Mouse (Mus musculus) lung, adult 2 months (tissue): ENCODE data around the gene Tmem98. TPM values are rescaled to one million over a fixed set of nuclear protein-coding genes. Genes with fewer than 3 reads are reported as not detected.

Source experiments
- DNase-seq: peaks from one replicate; pipeline ENCODE4 v3.0.0; 2022
- H3K4me1 ChIP-seq: fragments of 200-500 bp; 2 replicates; pipeline ENCODE4 v1.6.1; 2011; ENCODE audit warnings: low read length; ENCODE audit not compliant: control insufficient read depth, insufficient read depth
- H3K4me3 ChIP-seq: fragments of 200-500 bp; replicated peaks from 2 replicates; pipeline ENCODE3; 2011; ENCODE audit warnings: low read depth, mild to moderate bottlenecking, control low read depth, low read length; ENCODE audit errors: extremely low read depth
- CTCF ChIP-seq: fragments of 200-500 bp; IDR thresholded peaks from 2 replicates; pipeline ENCODE4 v1.5.1; 2011; ENCODE audit warnings: mild to moderate bottlenecking, low read length, control low read depth; ENCODE audit not compliant: insufficient read depth
- POLR2A ChIP-seq: fragments of 200-500 bp; IDR thresholded peaks from 2 replicates; pipeline ENCODE4 v1.6.1; 2011; ENCODE audit warnings: low read depth, mild to moderate bottlenecking, control low read depth, low read length, borderline replicate concordance; ENCODE audit errors: extremely low read depth
- WGBS: fragments of 180-500 bp; shearing (Covaris S2); methylation state at CpG from one replicate; pipeline ENCODE4 v1.1.7; 2018; 5-methylcytosine and 5-hydroxymethylcytosine counted together
- polyA plus RNA-seq: library from polyadenylated mRNA; depleted of rRNA; stranded (reverse); fragments of >200 nt; gene quantifications from 2 replicates; pipeline ENCODE4 v1.2.3, GENCODE M21; 2012; rRNA removed

The Tmem98 gene
- 62.4 and 74.1 TPM in 2 replicates for polyA plus RNA-seq

DNA sequence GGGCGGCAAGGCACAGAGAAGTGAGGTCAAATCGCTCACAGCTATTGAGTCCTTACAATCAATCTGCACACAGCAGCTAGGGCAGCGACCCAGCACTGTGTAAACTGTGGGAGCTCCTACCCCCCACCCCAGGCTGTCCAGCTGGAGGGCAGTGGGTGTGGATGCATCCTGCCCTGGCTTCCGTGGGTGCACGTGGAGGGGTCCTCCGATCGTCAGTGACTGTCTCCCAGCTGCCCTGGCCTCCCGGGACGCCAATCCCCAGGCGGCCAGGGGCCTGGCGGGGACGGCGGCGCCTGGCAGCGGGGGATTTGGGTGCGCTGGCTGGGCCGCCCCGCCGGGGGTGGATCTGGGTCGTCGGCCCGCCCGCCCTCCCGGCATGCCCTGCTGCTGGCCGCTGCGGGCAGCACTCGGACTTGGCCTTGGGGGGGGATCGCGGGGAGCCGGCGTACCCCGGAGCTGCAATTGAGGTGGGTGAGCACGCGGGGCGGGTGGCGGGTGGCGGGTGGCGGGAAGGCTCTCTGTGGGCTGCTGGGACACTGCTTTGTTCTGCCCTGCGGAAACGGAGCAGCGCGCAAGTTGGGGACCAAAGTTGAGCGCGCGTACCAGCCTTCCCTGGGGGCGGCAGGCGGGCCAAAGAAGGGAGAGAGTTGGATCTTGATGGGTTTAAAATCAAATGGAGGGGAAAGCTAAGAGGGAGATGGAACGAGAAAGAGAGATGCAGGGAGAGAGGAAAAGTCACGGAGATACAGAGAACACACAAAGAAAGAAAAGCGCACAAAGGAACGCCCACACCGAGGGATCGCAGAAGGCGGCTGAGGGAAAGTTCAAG is at the start of gene Tmem98:
Tmem98 (plus strand) TSS at position 183 of the 829 bp plus-strand sequence.
- 1% methylated on average over 50 of the region's 54 CpGs for WGBS
- Histone ChIP-seq H3K4me1 (peaks cover 4% of the 10 kb centered on the region; the same call in 1 of the 2 replicates), H3K4me3 (peak within 1 kb of the TSS; percentile 68)
- DNase-seq, result peak; percentile 53
- TF ChIP-seq POLR2A (no peak), CTCF (no peak)

- peaks cover 10% of the 10 kb centered on the region for H3K4me1 ChIP-seq
- 50% methylated on average over 3 of the region's 3 CpGs for WGBS
- TF ChIP-seq POLR2A (no peak), CTCF (no peak)
- no peak for DNase-seq
- no peak overlapping the region for H3K4me3 ChIP-seq
Observed at GRCm38 (mm10) chr11:80761285-80761974, 48.5 kb upstream of the Tmem98 start.

- DNase-seq, result no peak
- no peak for TF ChIP-seq POLR2A
- TF ChIP-seq CTCF, result no peak
- 40% methylated on average over 4 of the region's 4 CpGs for WGBS
- peaks cover 11% of the 10 kb centered on the region for H3K4me1 ChIP-seq
- no peak overlapping the region for H3K4me3 ChIP-seq
Observed at GRCm38 (mm10) chr11:80762066-80762465, 47.9 kb upstream of the Tmem98 start.

GRCm38 (mm10) chr11:80766068-80766467 is 43.9 kb upstream of the Tmem98 start:
- TF ChIP-seq POLR2A (peak; percentile 7; the same call in 1 of the 2 replicates), CTCF (no peak)
- WGBS, result 62% methylated on average over 4 of the region's 4 CpGs
- no peak for DNase-seq
- Histone ChIP-seq H3K4me3 (no peak overlapping the region), H3K4me1 (peaks cover 31% of the 10 kb centered on the region)

- H3K4me3 ChIP-seq, result no peak overlapping the region
- peaks cover 31% of the 10 kb centered on the region for H3K4me1 ChIP-seq
- peak; percentile 52 for DNase-seq
- WGBS, result 54% methylated on average over 6 of the region's 6 CpGs
- TF ChIP-seq CTCF (no peak), POLR2A (no peak)
Observed at GRCm38 (mm10) chr11:80766472-80767319, 43.3 kb upstream of the Tmem98 start.

DNA sequence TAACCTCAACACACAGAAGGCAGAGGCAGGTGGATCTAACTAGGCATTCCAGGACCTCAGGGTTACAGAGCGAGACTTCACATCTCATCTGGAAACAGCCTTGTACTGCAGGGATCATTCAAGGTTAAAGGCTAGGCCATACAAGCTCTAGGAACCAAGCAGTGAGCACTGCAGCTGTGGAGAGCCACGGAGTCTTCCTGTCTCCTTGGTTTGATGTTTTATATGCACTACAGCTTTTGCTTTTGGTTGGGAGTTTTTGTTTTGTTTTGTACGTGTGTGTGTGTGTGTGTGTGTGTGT is 42.7 kb upstream of the Tmem98 start:
- DNase-seq, result no peak
- 37% methylated on average over 3 of the region's 3 CpGs for WGBS
- TF ChIP-seq CTCF (no peak), POLR2A (no peak)
- peaks cover 34% of the 10 kb centered on the region for H3K4me1 ChIP-seq
- no peak overlapping the region for H3K4me3 ChIP-seq

DNA sequence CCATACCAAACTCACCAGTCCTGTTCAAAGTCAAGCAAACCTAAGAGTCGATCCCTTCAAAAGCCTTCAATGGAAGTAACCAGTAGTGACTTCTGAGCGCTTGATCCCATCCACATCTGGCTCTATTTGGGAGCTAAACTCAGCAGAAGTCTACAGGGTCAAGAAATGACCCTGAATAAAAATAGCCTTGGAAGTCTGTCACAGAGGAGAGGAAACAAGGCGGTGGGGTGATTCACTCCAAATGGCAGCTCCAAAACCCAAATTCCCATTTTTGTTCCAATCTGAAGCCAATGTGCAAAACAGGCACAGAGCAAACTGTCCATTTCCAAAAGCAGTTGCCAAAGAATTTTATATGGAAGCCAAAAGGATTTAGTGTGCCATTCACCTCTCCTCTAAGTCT is 38.8 kb upstream of the Tmem98 start:
- Histone ChIP-seq H3K4me1 (peaks cover 42% of the 10 kb centered on the region), H3K4me3 (no peak overlapping the region)
- no peak for TF ChIP-seq POLR2A
- TF ChIP-seq CTCF, result no peak
- no peak for DNase-seq
- 74% methylated on average over 3 of the region's 3 CpGs for WGBS

- DNase-seq, result no peak
- 63% methylated on average over 5 of the region's 5 CpGs for WGBS
- no peak for TF ChIP-seq POLR2A
- no peak for TF ChIP-seq CTCF
- Histone ChIP-seq H3K4me1 (peaks cover 39% of the 10 kb centered on the region), H3K4me3 (no peak overlapping the region)
Observed at GRCm38 (mm10) chr11:80771596-80772250, 38.3 kb upstream of the Tmem98 start.

- H3K4me1 ChIP-seq, result peaks cover 36% of the 10 kb centered on the region
- DNase-seq, result no peak
- WGBS, result 75% methylated on average over 6 of the region's 6 CpGs
- no peak overlapping the region for H3K4me3 ChIP-seq
- TF ChIP-seq CTCF (no peak), POLR2A (no peak)
Observed at GRCm38 (mm10) chr11:80772595-80773210, 37.3 kb upstream of the Tmem98 start.
